Mouse (Mus musculus): Measurements from ENCODE around the gene Gapdh. TPM values are rescaled to one million over a fixed set of nuclear protein-coding genes. Genes with fewer than 3 reads are reported as not detected.

Gapdh gene
- total RNA-seq, 2 experiments from 2014 or later = 2,098 to 2,176 TPM

DNA sequence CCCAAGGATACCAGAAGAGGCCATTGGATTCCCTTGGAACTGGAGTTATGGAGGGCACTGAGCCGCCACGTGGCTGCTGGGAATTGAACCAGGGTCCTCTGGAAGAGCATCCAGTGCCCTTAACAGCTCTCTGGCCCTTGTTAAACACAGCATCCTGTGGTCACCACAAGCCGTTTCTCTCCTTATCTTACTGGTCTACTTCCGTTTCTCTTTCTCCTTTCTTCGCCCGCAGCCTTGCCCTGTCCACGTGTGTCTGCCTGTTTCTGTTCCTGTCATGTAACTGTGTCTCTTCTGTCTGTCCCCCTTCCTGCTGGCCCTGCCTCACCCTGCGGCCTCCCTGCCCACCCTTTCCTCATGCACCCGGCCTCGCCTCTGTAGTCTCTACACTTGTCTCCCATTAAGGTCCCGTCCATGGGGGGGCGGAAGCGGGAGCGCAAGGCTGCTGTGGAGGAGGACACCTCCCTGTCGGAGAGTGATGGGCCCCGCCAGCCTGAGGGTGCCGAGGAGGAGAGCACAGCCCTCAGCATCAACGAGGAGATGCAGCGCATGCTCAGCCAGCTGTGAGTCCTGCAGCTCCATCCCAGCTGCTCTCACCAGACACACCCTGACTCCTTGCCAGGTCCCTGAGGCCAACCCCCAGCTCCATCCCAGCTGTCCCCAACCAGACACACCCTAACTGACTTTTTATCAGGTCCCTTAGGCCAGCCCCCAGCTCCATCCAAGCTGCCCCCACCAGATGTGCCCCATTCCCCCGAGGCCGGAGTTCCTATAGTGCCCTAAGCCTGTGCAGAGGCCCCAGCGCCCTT is 13.9 kb downstream of the Gapdh start:
- DNase-seq (ENCODE audit: low spot score in 2 of 2) = no peak

DNA sequence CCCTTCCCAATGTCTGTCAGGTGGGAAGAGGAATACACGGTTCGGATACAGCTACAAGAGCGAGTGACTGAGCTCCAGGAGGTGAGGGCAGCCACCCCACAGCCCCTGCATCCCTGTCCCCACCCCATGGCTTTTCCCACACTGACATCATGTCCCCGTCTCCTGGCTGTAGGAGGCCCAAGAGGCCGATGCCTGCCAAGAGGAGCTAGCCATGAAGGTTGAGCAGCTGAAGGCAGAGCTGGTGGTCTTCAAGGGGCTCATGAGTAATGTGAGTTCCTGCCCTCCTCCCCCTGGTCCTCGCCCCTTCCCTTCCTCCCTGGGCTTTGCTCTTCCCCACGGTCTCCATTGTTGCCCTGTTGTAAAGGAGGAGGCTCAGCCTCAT is 16.7 kb downstream of the Gapdh start:
- no peak for DNase-seq (ENCODE audit: low spot score in 2 of 2)

GRCm38 (mm10) chr6:125148926-125149568 is 17.2 kb downstream of the Gapdh start:
- peak; percentile 63 to 72 for DNase-seq (ENCODE audit: low spot score in 2 of 2)

- no peak for DNase-seq (ENCODE audit: low spot score in 2 of 2)
Observed at GRCm38 (mm10) chr6:125148251-125148925, 17.9 kb downstream of the Gapdh start.

DNA sequence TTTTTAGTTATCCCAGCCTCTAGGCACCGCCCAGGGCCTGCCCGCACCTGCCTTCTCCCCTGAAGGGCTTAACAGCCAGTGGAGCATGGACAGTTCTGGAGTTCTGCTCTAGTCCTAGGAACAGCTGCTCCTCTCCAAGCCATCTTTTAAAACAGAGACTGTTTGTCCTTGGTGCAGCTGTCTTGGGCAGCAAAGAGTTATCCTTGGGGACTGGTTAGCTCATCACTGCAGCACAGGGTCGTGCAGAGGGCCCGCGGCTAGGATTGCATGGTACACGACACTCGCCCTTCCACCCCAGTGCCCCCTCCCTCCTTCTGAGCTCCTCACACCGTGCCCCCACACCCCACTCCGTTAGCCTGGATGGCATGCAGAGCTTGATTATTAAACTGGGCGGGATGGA is 18.9 kb downstream of the Gapdh start:
- DNase-seq (ENCODE audit: low spot score in 2 of 2) = no peak

DNA sequence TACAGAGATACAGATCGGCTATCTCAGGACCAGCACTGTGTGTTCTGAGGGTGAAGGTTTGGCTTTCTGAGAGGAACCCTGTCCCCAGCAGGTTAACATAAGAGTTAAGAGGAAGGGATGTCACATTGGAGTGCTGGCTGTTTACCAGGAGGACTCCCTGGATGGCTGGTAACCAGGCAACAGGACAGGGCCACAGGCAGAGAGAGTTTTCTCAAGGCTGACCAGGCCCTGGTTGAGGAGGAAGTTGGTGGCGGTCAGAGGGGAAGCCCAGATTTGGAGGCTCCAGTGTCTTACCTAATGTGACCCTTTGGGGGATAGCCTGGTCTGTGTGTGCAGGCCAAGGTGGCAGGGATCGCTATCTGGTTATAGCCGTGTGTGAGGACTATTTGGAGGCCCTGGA is 19.5 kb downstream of the Gapdh start:
- DNase-seq (ENCODE audit: low spot score in 2 of 2) = no peak

DNA sequence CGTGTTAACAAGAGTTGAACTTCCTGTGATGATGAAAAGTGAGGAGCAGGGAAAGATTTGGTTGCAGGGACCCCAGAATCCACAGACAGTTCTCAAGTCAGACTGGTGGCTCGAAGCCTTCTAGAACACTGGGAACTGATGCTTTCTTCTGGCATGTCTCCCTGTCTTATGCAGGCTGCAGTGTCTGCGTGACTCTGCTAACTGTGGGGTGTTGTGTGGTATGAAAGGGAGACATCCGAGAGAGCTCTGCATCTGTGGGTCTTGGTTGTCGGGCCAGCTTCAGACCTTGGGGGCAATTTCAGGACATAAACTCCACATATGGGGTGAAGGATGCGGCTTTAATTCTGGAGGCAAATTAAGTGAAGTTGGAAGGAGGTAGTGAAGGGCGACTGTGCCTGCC is 20.1 kb downstream of the Gapdh start:
- no peak for DNase-seq (ENCODE audit: low spot score in 2 of 2)

DNA sequence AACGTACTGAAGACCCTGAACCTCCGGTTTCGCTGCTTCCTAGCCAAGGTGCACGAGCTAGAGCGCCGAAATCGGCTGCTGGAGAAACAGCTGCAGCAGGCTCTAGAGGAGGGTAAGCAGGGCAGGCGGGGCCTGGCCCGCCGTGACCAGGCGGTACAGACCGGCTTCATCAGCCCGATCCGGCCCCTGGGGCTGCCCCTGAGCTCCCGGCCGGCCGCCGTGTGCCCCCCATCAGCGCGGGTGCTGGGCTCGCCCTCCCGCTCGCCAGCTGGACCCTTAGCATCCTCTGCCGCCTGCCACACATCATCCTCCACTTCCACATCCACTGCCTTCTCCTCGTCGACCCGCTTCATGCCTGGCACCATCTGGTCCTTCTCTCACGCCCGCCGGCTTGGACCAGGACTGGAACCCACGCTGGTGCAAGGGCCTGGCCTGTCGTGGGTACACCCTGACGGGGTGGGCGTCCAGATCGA is 20.8 kb downstream of the Gapdh start:
- no peak for DNase-seq (ENCODE audit: low spot score in 2 of 2)

- peak; percentile 91 to 95 for DNase-seq (ENCODE audit: low spot score in 2 of 2)
Observed at GRCm38 (mm10) chr6:125145001-125145400, 21.3 kb downstream of the Gapdh start, which contains the start of gene Iffo1. Gene Iffo1, plus strand, starts transcription at chr6:125145241.

DNA sequence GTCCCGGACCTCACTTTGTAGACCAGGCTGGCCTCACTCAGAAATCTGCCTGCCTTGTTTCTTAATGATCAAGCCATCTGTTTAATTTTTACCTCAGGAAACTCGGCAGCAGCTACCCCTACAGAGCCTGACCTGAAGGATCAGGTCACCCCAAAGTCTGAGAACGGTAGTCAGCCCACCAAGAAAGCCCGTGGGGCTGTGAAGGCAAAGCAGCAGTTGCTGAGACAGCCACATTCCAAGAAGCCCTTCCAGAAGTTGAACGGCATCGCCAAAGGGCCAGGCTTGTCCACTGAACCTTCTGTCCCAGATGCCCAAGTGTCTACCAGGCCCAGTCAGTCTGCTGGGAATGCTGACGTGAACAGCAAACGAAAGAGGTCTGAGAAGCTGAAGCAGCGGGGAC is 22.4 kb downstream of the Gapdh start:
- no peak for DNase-seq (ENCODE audit: low spot score in 2 of 2)

DNA sequence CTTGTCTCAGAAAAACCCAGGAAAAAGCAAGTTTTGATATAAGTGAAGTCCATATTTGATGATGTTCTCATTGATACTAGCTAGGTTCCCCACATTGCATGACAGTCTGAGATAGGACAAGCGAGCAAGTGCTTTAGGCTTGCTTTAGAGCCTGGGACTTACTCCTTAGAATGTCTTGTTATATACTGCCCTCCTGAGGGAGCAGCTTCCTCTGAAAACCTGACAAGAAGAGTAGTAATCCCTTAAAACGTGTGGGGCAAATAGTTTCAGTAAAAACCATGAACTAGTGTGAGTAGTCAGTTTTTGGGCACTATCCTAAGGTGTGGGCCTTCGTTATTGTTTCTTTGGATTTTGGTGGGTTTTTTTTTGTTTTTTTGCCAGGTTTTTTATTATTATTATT is 23.1 kb downstream of the Gapdh start:
- DNase-seq (ENCODE audit: low spot score in 2 of 2) = no peak

GRCm38 (mm10) chr6:125142436-125142835 is 23.8 kb downstream of the Gapdh start:
- DNase-seq (ENCODE audit: low spot score in 2 of 2) = no peak

- DNase-seq (ENCODE audit: low spot score in 2 of 2) = no peak
Observed at GRCm38 (mm10) chr6:125139747-125140146, 26.5 kb downstream of the Gapdh start.

DNA sequence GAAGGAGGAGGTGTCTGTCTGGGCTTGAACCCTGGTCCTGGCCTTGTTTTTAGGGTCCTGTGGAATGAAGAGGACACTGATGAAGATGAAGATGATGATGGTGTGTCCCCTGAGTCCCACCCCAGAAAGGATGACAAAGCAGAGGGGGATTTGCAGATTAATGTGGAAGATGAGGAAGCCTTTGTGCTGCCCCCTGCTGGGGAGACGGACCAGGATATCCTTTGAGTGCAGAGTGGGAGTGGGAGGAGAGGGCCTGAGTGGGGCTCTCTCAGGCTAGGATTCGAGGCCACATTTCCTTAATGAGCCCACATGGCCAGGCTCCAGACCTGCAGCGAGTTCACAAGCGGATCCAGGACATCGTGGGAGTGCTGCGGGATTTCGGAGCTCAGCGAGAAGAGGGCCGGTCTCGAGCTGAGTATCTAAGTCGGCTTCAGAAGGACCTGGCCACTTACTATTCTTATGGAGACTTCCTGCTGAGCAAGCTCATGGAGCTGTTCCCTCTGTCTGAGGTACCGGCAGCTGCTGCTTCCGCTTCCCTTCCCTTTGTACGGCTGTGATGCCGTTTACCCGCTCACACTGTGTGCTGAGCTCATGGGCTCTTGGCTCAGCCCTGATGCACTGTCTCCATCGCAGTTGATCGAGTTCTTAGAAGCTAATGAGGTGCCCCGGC is 29.1 kb downstream of the Gapdh start:
- DNase-seq (ENCODE audit: low spot score in 2 of 2) = peak in 1 of 2 experiments; percentile 45

DNA sequence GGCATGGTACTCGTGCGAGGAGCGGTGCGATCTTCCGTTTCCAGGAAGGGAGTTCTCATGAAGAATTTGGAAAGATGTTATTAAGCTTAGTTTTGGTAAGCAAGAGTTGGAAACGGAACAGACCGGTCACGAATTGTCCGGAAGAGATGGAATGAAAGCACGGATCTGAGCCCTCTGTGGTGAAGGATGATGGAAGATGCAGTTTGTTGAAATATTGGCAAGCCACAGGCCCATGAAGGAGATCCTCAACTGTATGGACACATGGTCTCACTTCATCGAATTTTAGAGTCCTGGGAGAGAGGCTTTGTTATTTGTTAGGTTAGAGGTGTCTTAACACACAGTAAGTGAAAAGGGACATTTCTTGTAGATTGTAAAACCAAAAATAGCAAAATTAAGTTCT is 33.8 kb downstream of the Gapdh start:
- no peak for DNase-seq (ENCODE audit: low spot score in 2 of 2)

GRCm38 (mm10) chr6:125131302-125132156 is 34.7 kb downstream of the Gapdh start, which contains the start of gene Nop2:
Gene Nop2, plus strand, starts transcription at chr6:125131909.
- DNase-seq (ENCODE audit: low spot score in 2 of 2) = peak; percentile 78 to 87

GRCm38 (mm10) chr6:125129710-125130402 is 36.4 kb downstream of the Gapdh start:
- no peak for DNase-seq (ENCODE audit: low spot score in 2 of 2)

- DNase-seq (ENCODE audit: low spot score in 2 of 2) = no peak
Observed at GRCm38 (mm10) chr6:125128724-125129123, 37.5 kb downstream of the Gapdh start.

GRCm38 (mm10) chr6:125119387-125119786 is 46.9 kb downstream of the Gapdh start:
- no peak for DNase-seq (ENCODE audit: low spot score in 2 of 2)

DNA sequence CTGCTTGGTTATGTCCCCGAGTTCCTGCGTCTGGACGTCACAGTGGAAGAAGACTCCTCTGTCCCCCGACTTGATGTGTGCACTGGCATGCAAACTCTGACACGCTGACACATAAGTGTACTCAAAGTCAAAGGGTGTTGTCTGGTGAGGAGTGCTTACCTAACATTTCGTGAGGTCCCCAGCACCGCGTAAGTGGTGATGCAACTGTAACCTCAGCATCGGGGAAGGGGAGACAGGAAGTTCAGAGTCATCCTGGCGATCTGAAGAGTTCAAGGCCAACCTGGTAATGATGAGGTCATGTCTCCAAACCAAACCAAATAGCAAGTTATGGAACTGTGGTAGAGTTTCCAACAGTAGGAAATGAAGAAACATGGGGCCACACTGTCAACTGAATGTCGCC is 53.7 kb downstream of the Gapdh start:
- DNase-seq (ENCODE audit: low spot score in 2 of 2) = no peak
